Mouse (Mus musculus) forebrain, embryonic 13.5 days (tissue): ENCODE measurements around the gene Pafah2. TPM values are rescaled to one million over a fixed set of nuclear protein-coding genes. Genes with fewer than 3 reads are reported as not detected.

ENCODE experiments used
- ATAC-seq: fragments of 200-750 bp; cut with Nextera tagmentation; 2 replicates; pipeline ENCODE4 v1.8.0; 2017
- H3K27ac ChIP-seq: fragments of 300-500 bp; sonication (generic); 2 replicates; pipeline ENCODE4 v1.5.1; 2015; ENCODE audit warnings: inconsistent platforms, mild to moderate bottlenecking, moderate library complexity
- H3K27me3 ChIP-seq: fragments of 300-500 bp; sonication (generic); 2 replicates; pipeline ENCODE4 v1.6.1; 2015; ENCODE audit warnings: mild to moderate bottlenecking, inconsistent platforms
- H3K36me3 ChIP-seq: fragments of 300-500 bp; sonication (generic); 2 replicates; pipeline ENCODE4 v1.6.1; 2015; ENCODE audit warnings: mild to moderate bottlenecking, inconsistent platforms; ENCODE audit not compliant: poor library complexity, severe bottlenecking
- H3K4me1 ChIP-seq: fragments of 300-500 bp; sonication (generic); 2 replicates; pipeline ENCODE4 v1.6.1; 2015; ENCODE audit warnings: inconsistent platforms
- H3K4me2 ChIP-seq: fragments of 300-500 bp; sonication (generic); 2 replicates; pipeline ENCODE4 v1.6.1; 2015; ENCODE audit warnings: inconsistent platforms, mild to moderate bottlenecking, moderate library complexity
- H3K4me3 ChIP-seq: fragments of 300-500 bp; sonication (generic); 2 replicates; pipeline ENCODE4 v1.5.1; 2015; ENCODE audit warnings: mild to moderate bottlenecking, inconsistent platforms
- H3K9ac ChIP-seq: fragments of 300-500 bp; sonication (generic); 2 replicates; pipeline ENCODE4 v1.6.1; 2015; ENCODE audit warnings: mild to moderate bottlenecking, inconsistent platforms
- H3K9me3 ChIP-seq: fragments of 300-500 bp; sonication (generic); replicated peaks from 2 replicates; pipeline ENCODE4 v1.6.1; 2016; ENCODE audit warnings: inconsistent platforms
- WGBS: fragments of 180-500 bp; shearing (Covaris S2); methylation state at CpG from one replicate; pipeline ENCODE4 v1.1.7; 2015; 5-methylcytosine and 5-hydroxymethylcytosine counted together
- polyA plus RNA-seq: library from polyadenylated mRNA; unstranded; fragments of >200 nt; fragmentation: Nextera tagmentation; extraction: Ambion mirVana; gene quantifications from 2 replicates; pipeline ENCODE4 v1.2.1, GENCODE M21; 2015

The Pafah2 gene
- 6.3 and 6.5 TPM in 2 replicates for polyA plus RNA-seq

DNA sequence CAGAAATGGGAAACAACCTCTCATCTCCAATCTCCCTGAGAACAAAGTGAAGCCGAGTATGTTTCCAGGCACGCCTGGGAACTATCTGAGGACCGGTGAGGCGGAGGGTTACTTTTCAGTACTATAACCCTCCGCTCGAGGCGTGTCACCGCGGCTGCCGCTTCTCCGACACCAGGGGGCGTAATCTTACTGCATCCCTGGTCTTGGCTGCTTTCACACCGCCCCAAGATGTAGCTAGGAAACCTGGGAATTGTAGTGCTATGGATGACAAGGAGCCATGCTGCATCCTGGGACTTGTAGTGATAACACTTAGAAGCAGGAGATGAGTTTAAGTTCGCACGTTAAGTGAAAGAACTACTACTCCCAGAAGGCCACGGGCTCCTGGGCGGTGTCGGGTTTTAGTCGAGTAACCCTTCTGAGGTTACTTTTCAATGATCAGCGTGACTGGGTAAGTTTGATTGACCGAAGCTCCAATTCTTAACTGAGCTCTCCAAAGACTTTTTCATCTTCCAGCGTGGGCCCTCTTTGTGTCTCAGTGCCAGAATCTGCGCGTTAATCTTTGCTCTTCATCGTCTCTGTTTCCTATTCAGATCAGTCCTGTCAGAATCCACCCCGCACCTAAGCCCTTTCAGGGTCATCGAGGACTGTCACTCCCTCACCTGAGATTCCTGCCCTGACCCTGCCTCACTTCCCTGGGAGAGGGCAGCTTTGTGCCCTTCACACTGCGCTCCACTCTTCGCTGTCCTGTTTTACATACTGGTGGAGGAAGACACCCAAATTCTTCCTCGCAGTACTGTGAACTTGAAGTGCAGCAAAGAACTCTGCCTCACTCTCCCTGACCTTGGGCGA, at the start of gene Pafah2:
Gene Pafah2, plus strand, starts transcription at position 344 of the 849 bp plus-strand sequence.
- peak; percentile 98 for ATAC-seq
- Histone ChIP-seq H3K36me3 (no peaks in the 10 kb centered on the region), H3K9me3 (no peaks in the 10 kb centered on the region; the same call in 1 of the 2 replicates), H3K27me3 (no peaks in the 10 kb centered on the region), H3K9ac (peak within 1 kb of the TSS; percentile 66), H3K4me1 (peaks cover 39% of the 10 kb centered on the region), H3K4me2 (peak within 1 kb of the TSS; percentile 88), H3K27ac (peak within 1 kb of the TSS; percentile 49), H3K4me3 (peak within 1 kb of the TSS; percentile 53)
- under 1% methylated on average over 31 of the region's 31 CpGs for WGBS

DNA sequence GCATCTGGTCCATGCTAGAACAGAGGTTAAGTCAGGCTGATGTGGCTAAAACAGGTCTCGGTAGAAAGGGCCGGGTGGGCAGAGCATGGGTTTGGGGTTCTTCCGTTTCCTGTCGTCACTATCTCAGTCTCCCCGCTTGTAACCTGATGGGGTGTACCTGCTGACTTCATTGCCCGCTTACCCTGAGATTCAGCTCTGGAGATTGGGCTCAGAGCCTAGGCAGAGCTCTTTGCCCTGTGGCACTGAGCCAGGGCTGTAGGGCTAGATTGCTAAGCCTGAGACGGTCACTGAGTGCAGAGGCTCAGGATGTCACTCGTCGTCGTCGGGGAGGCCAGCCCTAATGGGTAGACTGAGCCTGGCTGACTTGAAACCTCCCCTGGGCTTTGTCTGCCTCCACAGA, 48.0 kb upstream of the Pafah2 start:
- ATAC-seq: no peak
- Histone ChIP-seq H3K4me3 (no peak overlapping the region), H3K36me3 (no peaks in the 10 kb centered on the region), H3K27me3 (peaks cover 35% of the 10 kb centered on the region), H3K9me3 (no peaks in the 10 kb centered on the region), H3K27ac (no peak overlapping the region), H3K4me2 (no peak overlapping the region), H3K9ac (no peak overlapping the region), H3K4me1 (peaks cover 7% of the 10 kb centered on the region)
- 80% methylated on average over 11 of the region's 11 CpGs for WGBS

DNA sequence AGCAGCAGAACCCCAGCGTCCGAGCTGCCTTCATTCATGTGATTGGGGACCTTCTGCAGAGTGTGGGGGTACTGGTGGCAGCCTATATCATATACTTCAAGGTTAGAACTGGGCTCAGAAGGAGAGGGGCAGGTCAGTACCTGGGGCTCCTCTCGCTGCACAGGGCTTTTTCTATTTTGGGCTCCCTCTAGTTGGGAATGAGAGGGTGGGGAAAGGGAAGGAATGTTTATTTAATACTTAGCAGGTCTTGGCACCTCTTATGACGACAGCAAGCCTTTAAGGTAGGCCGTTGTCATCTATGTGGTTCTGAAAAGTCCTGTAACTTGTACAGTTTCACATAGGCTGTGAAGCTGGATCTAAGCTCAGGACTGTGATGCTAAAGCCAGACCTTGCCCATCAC, 47.6 kb upstream of the Pafah2 start:
- H3K27me3 ChIP-seq: peaks cover 30% of the 10 kb centered on the region
- no peak overlapping the region for H3K4me3 ChIP-seq
- no peak overlapping the region for H3K9ac ChIP-seq
- H3K27ac ChIP-seq: no peak overlapping the region
- H3K4me2 ChIP-seq: no peak overlapping the region
- WGBS: 86% methylated on average over 5 of the region's 5 CpGs
- ATAC-seq: no peak
- no peaks in the 10 kb centered on the region for H3K36me3 ChIP-seq
- H3K9me3 ChIP-seq: no peaks in the 10 kb centered on the region
- H3K4me1 ChIP-seq: peaks cover 3% of the 10 kb centered on the region; the same call in 1 of the 2 replicates

DNA sequence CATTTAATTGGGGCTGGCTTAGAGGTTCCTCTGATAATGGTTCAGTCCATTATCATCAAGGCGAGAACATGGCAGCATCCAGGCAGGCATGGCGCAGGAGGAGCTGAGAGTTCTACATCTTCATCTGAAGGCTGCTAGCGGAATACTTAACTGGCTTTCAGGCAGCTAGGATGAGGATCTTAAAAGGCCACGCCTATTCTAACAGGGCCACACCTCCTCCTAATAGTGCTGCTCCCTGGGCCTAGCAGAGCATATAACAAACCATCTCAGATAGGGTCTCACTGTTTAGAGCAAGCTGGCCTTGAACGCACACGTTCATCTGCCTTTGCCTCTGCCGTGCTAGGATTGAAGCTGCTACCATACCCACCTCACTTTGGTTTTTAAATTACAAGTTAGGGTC, 46.3 kb upstream of the Pafah2 start:
- no peak overlapping the region for H3K27ac ChIP-seq
- ATAC-seq: no peak
- no peak overlapping the region for H3K9ac ChIP-seq
- no peaks in the 10 kb centered on the region for H3K36me3 ChIP-seq
- H3K4me3 ChIP-seq: no peak overlapping the region
- H3K4me1 ChIP-seq: no peaks in the 10 kb centered on the region
- H3K4me2 ChIP-seq: no peak overlapping the region
- WGBS: 85% methylated on average over 7 of the region's 7 CpGs
- no peaks in the 10 kb centered on the region for H3K9me3 ChIP-seq
- peaks cover 18% of the 10 kb centered on the region for H3K27me3 ChIP-seq

DNA sequence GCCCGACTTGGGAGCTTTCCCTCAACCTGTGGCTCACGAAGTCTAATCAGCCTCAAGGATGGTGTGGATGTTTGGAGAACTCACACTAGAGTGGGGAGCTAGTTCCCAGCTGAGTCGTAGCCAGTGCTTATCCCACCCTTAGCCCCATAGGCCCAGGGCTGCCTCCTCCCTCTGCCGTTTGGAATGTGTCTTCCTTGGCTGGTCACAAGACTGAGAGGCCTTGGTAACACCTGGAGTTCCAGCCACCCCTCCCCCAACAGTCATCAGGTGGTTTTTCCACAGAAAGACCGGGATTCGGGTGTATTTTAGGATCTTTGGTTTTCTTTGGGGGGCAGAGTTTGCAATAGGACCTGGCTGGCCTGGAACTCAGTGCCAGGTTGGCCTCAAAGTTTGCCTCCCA, 45.5 kb upstream of the Pafah2 start:
- Histone ChIP-seq H3K9ac (no peak overlapping the region), H3K4me2 (no peak overlapping the region), H3K4me1 (no peaks in the 10 kb centered on the region), H3K27me3 (peaks cover 10% of the 10 kb centered on the region), H3K27ac (no peak overlapping the region), H3K36me3 (no peaks in the 10 kb centered on the region), H3K9me3 (no peaks in the 10 kb centered on the region), H3K4me3 (no peak overlapping the region)
- no peak for ATAC-seq
- 87% methylated on average over 6 of the region's 6 CpGs for WGBS

DNA sequence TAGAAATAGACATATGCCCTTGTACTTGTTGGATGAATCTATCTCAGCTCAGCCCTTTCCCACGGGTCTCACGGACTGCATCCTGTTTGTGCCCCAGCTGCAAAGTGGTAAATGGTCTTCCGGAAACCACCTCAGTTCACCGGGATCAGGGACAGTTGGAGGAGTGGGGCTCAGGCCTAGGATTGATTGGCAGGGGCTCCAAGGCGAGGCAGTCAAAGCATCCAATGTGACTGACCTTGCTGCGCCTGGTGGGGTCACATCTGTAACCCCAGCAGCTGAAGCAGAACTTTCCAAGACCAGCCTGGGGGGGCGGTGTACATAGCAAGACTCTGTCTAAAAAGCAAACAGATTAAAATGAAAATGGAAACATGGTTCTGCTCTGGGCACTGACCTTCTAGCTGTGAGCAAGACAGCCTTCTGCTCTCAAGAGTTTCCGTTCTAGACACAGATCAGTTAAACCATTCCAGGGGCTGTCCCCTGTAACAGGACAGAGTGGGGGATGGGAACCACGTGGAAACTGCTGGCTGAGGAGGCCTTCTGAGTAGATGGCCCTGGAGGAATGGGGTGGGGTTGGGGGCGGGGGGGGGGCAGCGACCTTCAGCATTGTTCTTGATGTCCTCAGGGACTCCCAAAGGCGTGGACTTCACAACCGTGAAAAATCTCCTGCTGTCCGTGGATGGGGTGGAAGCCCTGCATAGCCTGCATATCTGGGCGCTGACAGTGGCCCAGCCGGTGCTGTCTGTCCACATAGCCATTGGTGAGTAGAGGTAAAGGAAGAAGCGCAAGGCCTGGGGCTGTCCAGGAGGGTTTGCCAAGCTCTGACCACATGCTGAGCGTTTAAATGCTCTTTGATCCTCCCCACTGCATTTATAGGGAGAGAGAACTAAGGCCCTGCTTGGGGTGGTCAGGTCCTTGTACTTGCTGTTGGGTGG, 44.5 kb upstream of the Pafah2 start:
- H3K4me1 ChIP-seq: no peaks in the 10 kb centered on the region
- no peaks in the 10 kb centered on the region for H3K27me3 ChIP-seq
- no peak overlapping the region for H3K27ac ChIP-seq
- 64% methylated on average over 18 of the region's 18 CpGs for whole genome bisulfite sequencing
- H3K36me3 ChIP-seq: no peaks in the 10 kb centered on the region
- H3K9me3 ChIP-seq: no peaks in the 10 kb centered on the region
- no peak overlapping the region for H3K9ac ChIP-seq
- ATAC-seq: no peak
- H3K4me2 ChIP-seq: no peak overlapping the region
- no peak overlapping the region for H3K4me3 ChIP-seq

DNA sequence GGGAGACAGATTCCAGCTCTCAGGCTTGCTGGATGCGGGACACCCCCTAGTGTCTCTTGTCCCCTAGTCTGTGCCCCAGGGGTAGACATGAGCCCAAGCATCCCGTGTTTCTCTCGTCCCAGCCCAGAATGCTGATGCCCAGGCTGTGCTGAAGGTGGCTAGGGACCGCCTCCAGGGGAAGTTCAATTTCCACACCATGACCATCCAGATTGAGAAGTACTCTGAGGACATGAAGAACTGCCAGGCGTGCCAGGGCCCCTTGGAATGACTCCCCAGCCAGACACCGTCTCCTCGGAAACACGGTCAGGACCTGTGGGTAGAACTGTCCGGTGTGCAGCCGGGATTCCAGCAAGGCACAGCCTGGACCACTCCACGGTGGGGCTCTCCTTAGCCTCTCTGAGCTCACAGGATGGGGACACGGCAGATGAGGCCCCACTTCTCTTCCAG, 43.8 kb upstream of the Pafah2 start:
- no peak overlapping the region for H3K27ac ChIP-seq
- 75% methylated on average over 12 of the region's 12 CpGs for WGBS
- H3K27me3 ChIP-seq: no peaks in the 10 kb centered on the region
- no peaks in the 10 kb centered on the region for H3K9me3 ChIP-seq
- H3K4me1 ChIP-seq: peaks cover 4% of the 10 kb centered on the region
- H3K9ac ChIP-seq: no peak overlapping the region
- ATAC-seq: no peak
- H3K4me2 ChIP-seq: no peak overlapping the region
- H3K36me3 ChIP-seq: no peaks in the 10 kb centered on the region
- no peak overlapping the region for H3K4me3 ChIP-seq

DNA sequence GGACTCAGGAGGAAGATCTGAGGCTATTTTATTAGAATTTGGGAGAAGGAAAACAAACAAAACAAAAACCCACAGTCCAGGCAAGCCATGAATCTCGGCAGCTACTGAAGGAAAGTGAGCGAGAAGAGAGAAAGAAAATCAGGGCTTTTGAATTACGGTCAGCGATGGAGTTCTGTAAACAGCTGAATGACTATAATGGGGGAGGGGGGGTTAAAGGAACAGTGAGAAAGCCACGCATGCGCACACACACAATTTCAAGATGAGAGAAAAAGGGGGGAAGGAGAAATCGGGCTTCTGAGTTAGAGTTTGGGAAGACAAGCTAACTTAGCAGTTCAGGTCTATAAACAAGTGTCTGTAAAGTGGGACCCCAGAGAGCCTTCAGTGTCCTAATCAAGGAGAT, 43.2 kb upstream of the Pafah2 start:
- 67% methylated on average over 7 of the region's 7 CpGs for WGBS
- no peak overlapping the region for H3K4me2 ChIP-seq
- no peak overlapping the region for H3K27ac ChIP-seq
- H3K9ac ChIP-seq: no peak overlapping the region
- H3K4me1 ChIP-seq: peaks cover 6% of the 10 kb centered on the region
- H3K9me3 ChIP-seq: no peaks in the 10 kb centered on the region
- H3K36me3 ChIP-seq: no peaks in the 10 kb centered on the region
- H3K27me3 ChIP-seq: peaks cover 6% of the 10 kb centered on the region; the same call in 1 of the 2 replicates
- no peak overlapping the region for H3K4me3 ChIP-seq
- ATAC-seq: no peak

DNA sequence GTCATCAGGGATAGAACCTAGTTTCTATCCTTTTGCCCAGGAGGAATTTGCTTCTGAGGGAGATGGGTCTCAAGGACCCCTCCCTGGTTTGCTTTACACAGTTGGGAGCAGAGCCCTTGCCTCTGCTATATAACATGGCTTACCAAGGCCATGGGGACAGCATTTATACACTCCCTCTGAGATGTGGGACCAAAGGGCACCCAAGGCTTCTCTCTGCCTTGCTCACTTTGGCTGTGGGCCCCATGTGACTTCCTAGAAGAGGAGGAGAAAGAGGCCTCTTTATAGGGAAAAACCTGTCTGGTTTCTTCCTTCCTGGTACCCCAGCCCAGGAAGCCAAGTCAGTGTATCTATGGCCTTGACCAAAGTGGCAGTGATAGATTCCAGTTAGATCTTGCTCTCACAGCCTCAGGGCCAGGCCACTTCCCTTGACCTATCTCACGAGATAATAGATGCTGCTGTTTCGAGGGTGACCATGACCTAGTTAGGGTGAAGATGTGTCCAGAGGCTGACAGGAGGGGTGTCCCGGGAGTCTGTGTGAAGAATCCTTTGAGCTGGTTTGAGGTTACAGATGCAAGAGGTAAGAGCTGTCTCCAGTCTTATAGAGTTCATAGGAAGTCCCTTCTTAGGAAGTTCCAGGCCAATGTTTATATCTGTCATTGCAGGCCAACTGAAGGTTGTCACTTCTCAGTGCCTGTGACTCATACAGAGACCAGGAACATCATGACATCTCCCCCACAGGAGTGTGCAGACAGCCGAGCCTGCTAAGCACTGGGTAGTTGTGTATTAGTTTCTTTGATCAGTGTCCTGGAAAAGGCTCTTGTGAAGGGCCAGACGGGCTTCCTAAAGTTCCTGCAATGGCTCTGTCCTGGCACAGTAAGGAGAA, 42.4 kb upstream of the Pafah2 start:
- ATAC-seq: no peak
- no peaks in the 10 kb centered on the region for H3K36me3 ChIP-seq
- H3K9me3 ChIP-seq: no peaks in the 10 kb centered on the region
- H3K27ac ChIP-seq: no peak overlapping the region
- H3K9ac ChIP-seq: no peak overlapping the region
- no peak overlapping the region for H3K4me3 ChIP-seq
- peaks cover 6% of the 10 kb centered on the region for H3K4me1 ChIP-seq
- no peak overlapping the region for H3K4me2 ChIP-seq
- H3K27me3 ChIP-seq: peaks cover 9% of the 10 kb centered on the region; the same call in 1 of the 2 replicates
- WGBS: 70% methylated on average over 5 of the region's 5 CpGs

DNA sequence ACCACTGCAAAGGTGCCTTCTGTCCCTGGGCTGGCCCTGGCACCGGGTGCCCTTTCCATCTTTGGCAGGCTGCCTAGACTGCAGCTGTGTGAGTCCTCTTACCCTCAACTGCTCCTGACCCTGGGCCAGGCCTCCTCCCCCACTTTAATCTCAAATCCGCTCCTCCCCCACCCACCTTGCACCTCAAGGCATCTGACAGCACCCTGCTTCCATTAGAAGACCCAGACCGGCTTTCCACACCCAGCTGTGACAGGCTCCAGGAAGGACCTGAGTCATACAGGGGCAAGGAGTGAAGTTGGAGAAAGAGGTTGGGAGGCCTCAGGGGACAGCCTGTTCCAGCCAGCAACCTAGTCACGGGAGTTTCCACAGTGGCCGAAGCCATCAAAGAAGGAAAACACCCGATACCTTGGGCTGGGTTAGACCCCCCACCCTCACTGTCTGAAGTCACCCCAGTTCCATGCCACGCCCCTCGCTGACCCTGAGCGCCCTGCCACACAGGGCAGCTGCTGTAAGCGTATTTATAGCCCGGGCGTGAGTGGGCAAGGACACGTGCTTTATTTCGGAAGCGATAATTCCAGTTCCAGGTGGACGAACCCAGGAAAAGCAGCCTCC, 40.2 kb upstream of the Pafah2 start:
- WGBS: 57% methylated on average over 16 of the region's 16 CpGs
- H3K27me3 ChIP-seq: peaks cover 13% of the 10 kb centered on the region; the same call in 1 of the 2 replicates
- H3K36me3 ChIP-seq: no peaks in the 10 kb centered on the region
- ATAC-seq: no peak
- no peaks in the 10 kb centered on the region for H3K9me3 ChIP-seq
- H3K4me2 ChIP-seq: no peak overlapping the region
- peaks cover 6% of the 10 kb centered on the region for H3K4me1 ChIP-seq
- H3K27ac ChIP-seq: no peak overlapping the region
- no peak overlapping the region for H3K4me3 ChIP-seq
- no peak overlapping the region for H3K9ac ChIP-seq
